Mouse (Mus musculus) neural tube, embryonic 11.5 days (tissue): ENCODE measurements around the gene Rab31. TPM values are rescaled to one million over a fixed set of nuclear protein-coding genes. Genes with fewer than 3 reads are reported as not detected.

ENCODE experiments used
- ATAC-seq: fragments of 200-750 bp; cut with Nextera tagmentation; 2 replicates; pipeline ENCODE4 v1.8.0; 2017; ENCODE audit warnings: moderate number of reproducible peaks, mild to moderate bottlenecking, moderate TSS enrichment, moderate library complexity; ENCODE audit not compliant: insufficient read depth, low FRiP score, low TSS enrichment
- DNase-seq: peaks from one replicate; pipeline ENCODE4 v3.0.0-alpha.2; 2015; ENCODE audit warnings: low spot score
- H3K27ac ChIP-seq: fragments of 300-500 bp; sonication (generic); 2 replicates; pipeline ENCODE4 v1.5.1; 2014; ENCODE audit warnings: low read depth, mild to moderate bottlenecking, low read length
- H3K27me3 ChIP-seq: fragments of 300-500 bp; sonication (generic); 2 replicates; pipeline ENCODE4 v1.6.1; 2014; ENCODE audit warnings: mild to moderate bottlenecking, low read length, mixed read lengths; ENCODE audit not compliant: control insufficient read depth, insufficient read depth
- H3K36me3 ChIP-seq: fragments of 300-500 bp; sonication (generic); 2 replicates; pipeline ENCODE4 v1.6.1; 2014; ENCODE audit warnings: mild to moderate bottlenecking, low read length, moderate library complexity, mixed read lengths; ENCODE audit not compliant: control insufficient read depth, insufficient read depth
- H3K4me1 ChIP-seq: fragments of 300-500 bp; sonication (generic); 2 replicates; pipeline ENCODE4 v1.6.1; 2014; ENCODE audit warnings: low read length, mixed read lengths; ENCODE audit not compliant: control insufficient read depth, insufficient read depth
- H3K4me2 ChIP-seq: fragments of 300-500 bp; sonication (generic); 2 replicates; pipeline ENCODE4 v1.6.1; 2014; ENCODE audit warnings: low read depth, mild to moderate bottlenecking, moderate library complexity
- H3K4me3 ChIP-seq: fragments of 300-500 bp; sonication (generic); 2 replicates; pipeline ENCODE4 v1.5.1; 2014; ENCODE audit warnings: low read depth, low read length
- H3K9ac ChIP-seq: fragments of 300-500 bp; sonication (generic); 2 replicates; pipeline ENCODE4 v1.6.1; 2014; ENCODE audit warnings: mild to moderate bottlenecking, low read length
- H3K9me3 ChIP-seq: fragments of 300-500 bp; sonication (generic); 2 replicates; pipeline ENCODE4 v1.6.1; 2016; ENCODE audit warnings: low read length; ENCODE audit not compliant: control insufficient read depth
- WGBS: fragments of 180-500 bp; shearing (Covaris S2); extraction: QIAGEN DNeasy Blood & Tissue Kit; methylation state at CpG from one replicate; pipeline ENCODE4 v1.1.7; 2014; 5-methylcytosine and 5-hydroxymethylcytosine counted together
- polyA plus RNA-seq: library from polyadenylated mRNA; unstranded; fragments of >200 nt; fragmentation: Nextera tagmentation; extraction: Ambion mirVana; gene quantifications from 2 replicates; pipeline ENCODE4 v1.2.1, GENCODE M21; 2014

Gene Rab31
- 79.6 and 84.7 TPM in 2 replicates for polyA plus RNA-seq

- peaks cover 16% of the 10 kb centered on the region for H3K4me1 ChIP-seq
Observed at GRCm38 (mm10) chr17:65771951-65772934, at the start of gene Rab31. Rab31 (minus strand) TSS chr17:65772752.

DNA sequence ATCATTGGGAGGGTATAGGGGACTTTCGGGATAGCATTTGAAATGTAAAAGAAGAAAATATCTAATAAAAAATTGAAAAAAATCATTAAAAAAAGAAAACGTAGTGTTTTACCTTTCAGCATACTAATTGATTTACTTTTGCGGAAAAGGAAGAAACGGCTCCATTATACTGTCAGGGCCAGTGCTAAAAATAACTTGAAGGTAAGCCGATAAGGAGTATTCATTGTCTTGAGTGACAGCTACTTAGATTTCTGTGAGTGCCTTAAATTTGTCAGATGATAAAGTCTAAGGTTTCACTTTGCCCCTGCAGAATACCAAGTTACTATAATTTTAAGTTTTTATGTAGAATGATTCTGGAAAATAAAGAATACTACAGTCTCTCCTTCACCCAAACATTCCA lies 47.6 kb upstream of the Rab31 start:
- no peaks in the 10 kb centered on the region for H3K4me1 ChIP-seq
- no peak overlapping the region for H3K4me3 ChIP-seq
- ATAC-seq (no peak), DNase-seq (no peak)
- no peak overlapping the region for H3K9ac ChIP-seq
- H3K4me2 ChIP-seq: no peak overlapping the region
- no peaks in the 10 kb centered on the region for H3K9me3 ChIP-seq
- peaks cover 12% of the 10 kb centered on the region for H3K36me3 ChIP-seq
- no peaks in the 10 kb centered on the region for H3K27me3 ChIP-seq
- H3K27ac ChIP-seq: no peak overlapping the region
- 91% methylated on average over 5 of the region's 5 CpGs for WGBS

More at GRCm38 (mm10) chr17:65771951-65772934, at the start of gene Rab31:
- Histone ChIP-seq H3K4me2 (peak within 1 kb of the TSS; percentile 87), H3K9ac (peak within 1 kb of the TSS; percentile 83), H3K36me3 (no peaks in the 10 kb centered on the region), H3K4me3 (peak within 1 kb of the TSS; percentile 64), H3K9me3 (no peaks in the 10 kb centered on the region), H3K27ac (peak within 1 kb of the TSS; percentile 53), H3K27me3 (no peaks in the 10 kb centered on the region)
- WGBS: under 1% methylated on average over 75 of the region's 75 CpGs
- ATAC-seq: peak; percentile 79
- peak; percentile 84 for DNase-seq

DNA sequence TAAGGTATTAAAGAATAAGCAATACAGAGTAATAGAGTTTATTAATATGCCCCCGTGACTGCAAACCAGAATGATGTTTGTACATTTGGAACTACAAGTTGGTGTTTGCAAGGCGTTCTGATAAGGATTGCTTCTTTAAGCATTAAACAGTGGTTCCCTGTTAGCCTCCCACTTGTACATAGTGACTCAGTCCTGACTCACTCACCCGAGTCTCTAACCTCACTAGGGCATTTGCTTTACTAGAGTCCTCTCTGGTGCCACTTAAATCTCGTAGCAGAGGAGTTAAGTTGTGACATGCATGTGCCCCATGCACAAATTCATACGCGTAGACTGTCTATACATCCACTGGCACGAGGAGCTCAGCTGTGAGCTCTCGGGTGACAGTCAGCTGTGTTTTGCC lies 41.2 kb upstream of the Rab31 start:
- ATAC-seq: no peak
- WGBS: 94% methylated on average over 8 of the region's 8 CpGs

DNA sequence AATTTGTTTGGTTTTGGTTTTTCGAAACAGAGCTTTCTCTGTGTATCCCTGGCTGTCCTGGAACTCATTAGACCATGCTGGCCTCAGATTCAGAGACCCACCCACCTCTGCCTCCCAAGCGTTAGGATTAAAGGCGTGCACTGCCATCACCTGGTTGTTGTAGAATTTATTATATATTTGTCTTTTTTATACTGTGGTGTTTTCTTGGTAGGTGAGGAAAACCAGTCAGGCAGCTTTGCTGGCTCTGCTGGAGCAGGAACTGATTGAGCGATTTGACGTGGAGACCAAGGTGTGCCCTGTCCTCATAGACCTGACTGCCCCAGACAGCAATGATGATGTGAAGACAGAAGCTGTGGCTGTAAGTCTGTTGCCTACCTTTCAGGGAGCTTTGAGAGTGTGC lies 38.5 kb upstream of the Rab31 start:
- DNase-seq (no peak), ATAC-seq (no peak)
- Histone ChIP-seq H3K4me2 (no peak overlapping the region), H3K9me3 (no peaks in the 10 kb centered on the region), H3K9ac (no peak overlapping the region), H3K36me3 (peaks cover 7% of the 10 kb centered on the region), H3K4me1 (no peaks in the 10 kb centered on the region), H3K4me3 (no peak overlapping the region), H3K27me3 (no peaks in the 10 kb centered on the region), H3K27ac (no peak overlapping the region)
- WGBS: 92% methylated on average over 5 of the region's 5 CpGs

More for the DNA sequence above, 41.2 kb upstream of the Rab31 start:
- H3K27ac ChIP-seq: no peak overlapping the region
- H3K9me3 ChIP-seq: no peaks in the 10 kb centered on the region
- H3K4me3 ChIP-seq: no peak overlapping the region
- no peak overlapping the region for H3K9ac ChIP-seq
- no peaks in the 10 kb centered on the region for H3K4me1 ChIP-seq
- no peak for DNase-seq
- H3K27me3 ChIP-seq: no peaks in the 10 kb centered on the region
- H3K36me3 ChIP-seq: peaks cover 12% of the 10 kb centered on the region
- no peak overlapping the region for H3K4me2 ChIP-seq

DNA sequence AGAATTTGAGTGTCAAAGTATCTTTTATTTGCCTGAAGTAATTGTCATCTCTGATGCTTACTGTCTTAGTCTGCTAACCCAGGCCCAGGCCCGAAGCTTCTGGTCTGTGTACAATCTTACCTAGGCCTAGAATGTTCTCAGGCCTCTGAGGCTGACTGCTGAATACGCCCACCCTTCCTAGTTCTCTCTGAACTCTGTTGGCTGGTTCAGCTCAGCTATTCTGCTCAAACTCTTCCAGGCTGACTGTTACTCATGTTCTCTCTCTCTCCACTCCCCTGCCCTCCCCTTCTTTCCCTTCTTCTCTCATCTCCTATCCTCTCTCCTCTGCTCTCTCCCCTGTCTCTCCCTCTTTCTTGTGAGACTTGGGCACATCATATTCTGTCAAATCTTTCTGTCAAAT lies 33.9 kb upstream of the Rab31 start:
- Histone ChIP-seq H3K4me3 (no peak overlapping the region), H3K36me3 (peaks cover 2% of the 10 kb centered on the region; the same call in 1 of the 2 replicates), H3K4me1 (no peaks in the 10 kb centered on the region), H3K27me3 (no peaks in the 10 kb centered on the region), H3K9ac (no peak overlapping the region), H3K9me3 (no peaks in the 10 kb centered on the region), H3K27ac (no peak overlapping the region), H3K4me2 (no peak overlapping the region)
- no peak for DNase-seq
- ATAC-seq: no peak
- WGBS: 92% methylated on average over 2 of the region's 2 CpGs

DNA sequence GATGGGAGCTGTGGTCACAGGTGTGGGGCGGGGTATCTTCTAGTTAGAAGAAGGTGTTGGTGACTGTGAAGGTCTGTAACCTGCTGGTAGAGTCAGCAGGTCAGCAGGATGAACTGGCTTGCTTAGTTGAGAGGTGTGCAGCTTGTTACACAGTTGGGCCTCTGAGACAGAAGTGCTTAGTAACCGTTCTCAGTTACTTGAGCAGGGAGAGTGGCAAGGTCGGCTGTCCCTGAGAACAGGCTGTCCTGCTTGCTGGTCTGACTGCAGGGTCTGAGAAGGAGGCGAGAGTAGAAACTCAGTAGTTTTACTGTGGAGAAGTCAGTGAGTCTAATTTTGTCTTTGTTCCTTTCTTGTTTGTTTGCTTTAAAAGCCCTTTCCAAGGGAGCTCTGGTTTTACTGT lies 33.4 kb upstream of the Rab31 start:
- H3K27me3 ChIP-seq: no peaks in the 10 kb centered on the region
- peaks cover 2% of the 10 kb centered on the region; the same call in 1 of the 2 replicates for H3K36me3 ChIP-seq
- no peak for DNase-seq
- ATAC-seq: no peak
- no peaks in the 10 kb centered on the region for H3K9me3 ChIP-seq
- no peaks in the 10 kb centered on the region for H3K4me1 ChIP-seq
- H3K4me2 ChIP-seq: no peak overlapping the region
- WGBS: 80% methylated on average over 4 of the region's 4 CpGs
- no peak overlapping the region for H3K9ac ChIP-seq
- no peak overlapping the region for H3K27ac ChIP-seq
- no peak overlapping the region for H3K4me3 ChIP-seq

- Histone ChIP-seq H3K4me3 (no peak overlapping the region), H3K9me3 (no peaks in the 10 kb centered on the region), H3K27ac (no peak overlapping the region), H3K4me1 (no peaks in the 10 kb centered on the region), H3K27me3 (no peaks in the 10 kb centered on the region), H3K36me3 (no peaks in the 10 kb centered on the region), H3K9ac (no peak overlapping the region), H3K4me2 (no peak overlapping the region)
- WGBS: 76% methylated on average over 4 of the region's 4 CpGs
- DNase-seq (no peak), ATAC-seq (no peak)
Observed at GRCm38 (mm10) chr17:65802026-65802425, 29.5 kb upstream of the Rab31 start.

DNA sequence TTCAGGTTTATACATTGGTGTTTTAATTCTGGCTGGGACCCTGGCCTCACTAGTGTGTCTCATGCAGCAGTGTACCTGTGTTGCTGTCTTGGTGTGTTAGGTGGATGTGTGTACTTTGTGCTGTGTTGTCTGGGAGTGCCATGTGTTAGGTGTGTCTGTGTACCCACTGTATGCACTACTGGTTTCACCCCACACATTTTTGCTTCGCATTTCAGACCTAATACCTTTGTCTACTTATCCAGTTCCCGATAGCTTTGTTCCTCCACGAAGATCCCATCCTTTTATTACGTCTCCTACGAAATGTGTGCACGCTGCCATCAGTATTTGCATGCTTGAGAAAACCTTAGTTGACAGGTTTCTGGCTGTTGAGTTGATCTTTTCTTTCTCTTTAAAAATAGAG lies 27.9 kb upstream of the Rab31 start:
- no peaks in the 10 kb centered on the region for H3K9me3 ChIP-seq
- H3K36me3 ChIP-seq: no peaks in the 10 kb centered on the region
- H3K4me1 ChIP-seq: no peaks in the 10 kb centered on the region
- H3K4me3 ChIP-seq: no peak overlapping the region
- WGBS: 96% methylated on average over 6 of the region's 6 CpGs
- ATAC-seq (no peak), DNase-seq (no peak)
- no peak overlapping the region for H3K4me2 ChIP-seq
- H3K9ac ChIP-seq: no peak overlapping the region
- no peak overlapping the region for H3K27ac ChIP-seq
- no peaks in the 10 kb centered on the region for H3K27me3 ChIP-seq

DNA sequence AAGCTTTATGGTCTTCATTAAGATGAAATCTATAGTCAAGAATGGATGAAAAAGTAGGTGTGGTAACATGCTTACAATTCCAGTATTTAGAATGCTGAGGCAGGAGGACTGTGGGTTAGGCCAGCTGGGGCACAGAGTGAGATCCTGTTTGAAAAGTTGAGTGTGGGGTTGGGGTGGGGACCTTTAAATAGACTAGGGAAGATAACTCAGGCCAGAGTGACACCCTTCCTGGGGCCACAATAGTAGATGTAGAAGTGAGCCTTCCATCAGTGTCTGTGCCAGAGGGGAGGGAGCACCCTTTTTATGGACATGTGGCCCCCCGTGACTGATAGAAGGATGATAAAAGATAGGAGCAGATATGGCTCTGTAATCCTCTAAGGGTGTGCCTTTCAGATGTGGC lies 26.8 kb upstream of the Rab31 start:
- no peak for DNase-seq
- 100% methylated on average over 1 of the region's 1 CpGs for WGBS

More for the DNA sequence above, 26.8 kb upstream of the Rab31 start:
- Histone ChIP-seq H3K9me3 (no peaks in the 10 kb centered on the region), H3K27ac (no peak overlapping the region), H3K27me3 (no peaks in the 10 kb centered on the region), H3K36me3 (peaks cover 4% of the 10 kb centered on the region; the same call in 1 of the 2 replicates), H3K4me3 (no peak overlapping the region), H3K4me1 (no peaks in the 10 kb centered on the region), H3K9ac (no peak overlapping the region), H3K4me2 (no peak overlapping the region)
- ATAC-seq: no peak
